Mouse (Mus musculus): ENCODE measurements around the gene Fcer1g. TPM values are rescaled to one million over a fixed set of nuclear protein-coding genes. Genes with fewer than 3 reads are reported as not detected.

Gene Fcer1g
- polyA plus RNA-seq, 1 experiment from 2014 or later: 25.5 TPM

DNA sequence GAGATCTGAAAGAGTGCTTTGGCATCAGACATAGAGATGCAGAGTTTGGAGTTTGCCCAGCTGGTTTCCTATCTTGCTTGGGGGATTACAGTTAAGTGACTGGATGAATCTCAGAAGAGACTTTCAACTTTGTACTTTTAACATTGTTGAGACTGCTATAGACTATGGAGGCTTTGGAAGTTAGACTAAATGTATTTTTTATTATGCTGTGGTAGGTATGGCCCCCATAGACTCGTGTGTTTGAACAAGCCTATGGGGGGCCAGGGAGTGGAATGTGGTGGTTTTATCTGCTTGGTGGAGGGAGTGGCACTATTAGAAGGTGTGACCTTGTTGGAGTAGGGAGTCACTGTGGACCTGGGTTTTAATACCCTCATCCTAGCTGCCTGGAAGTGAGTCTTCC is 34.6 kb downstream of the Fcer1g start:
- Histone ChIP-seq H3K27me3 (replicated peaks; ENCODE audit: control insufficient read depth, insufficient read depth, low read length) (peaks cover 6% of the 10 kb centered on the region; the same call in 1 of the 2 replicates), H3K9me3 (ENCODE audit: control insufficient read depth, low read length) (no peaks in the 10 kb centered on the region), H3K4me3 (ENCODE audit: low read length) (no peak overlapping the region), H3K9ac (ENCODE audit: low read depth, low read length) (no peak overlapping the region), H3K36me3 (ENCODE audit: control insufficient read depth, insufficient read depth, low read length) (no peaks in the 10 kb centered on the region), H3K4me1 (ENCODE audit: control insufficient read depth, insufficient read depth, low read depth, low read length) (peaks cover 8% of the 10 kb centered on the region), H3K27ac (ENCODE audit: low read depth, low read length) (no peak overlapping the region), H3K4me2 (ENCODE audit: low read length) (no peak overlapping the region)
- 57% methylated on average over 1 of the region's 1 CpGs for WGBS
- no peak for ATAC-seq

DNA sequence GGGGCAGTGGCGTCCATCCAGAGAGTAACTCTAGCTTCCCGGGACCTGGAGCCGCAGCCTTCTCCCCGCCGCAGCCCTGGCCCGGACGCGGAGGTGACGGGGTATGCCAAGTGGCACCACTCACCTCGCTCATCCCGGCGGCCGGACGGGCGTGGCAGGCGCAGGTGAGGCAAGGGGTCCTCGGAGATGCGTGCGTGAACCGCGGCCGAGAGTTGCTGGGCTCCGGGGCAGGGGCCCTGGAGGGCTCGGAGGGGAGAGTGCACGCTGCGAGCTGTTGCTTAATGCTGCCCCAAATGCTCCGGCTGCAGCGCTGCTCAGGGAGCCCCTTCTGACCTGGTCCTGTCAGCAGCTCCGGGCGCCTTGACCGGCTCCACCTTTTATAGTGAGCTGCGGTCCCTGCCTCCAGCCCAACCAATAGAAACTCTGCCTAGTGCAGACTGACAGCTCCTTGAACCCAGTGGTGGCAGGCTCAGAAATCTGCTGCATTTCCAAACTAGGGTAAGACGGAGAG is 38.2 kb downstream of the Fcer1g start, which contains the start of gene Pcp4l1:
Gene Pcp4l1, minus strand, starts transcription at position 382 of the 511 bp plus-strand sequence.
- Histone ChIP-seq H3K9ac (ENCODE audit: low read depth, low read length) (peak within 1 kb of the TSS; percentile 66), H3K9me3 (ENCODE audit: control insufficient read depth, low read length) (no peaks in the 10 kb centered on the region), H3K36me3 (ENCODE audit: control insufficient read depth, insufficient read depth, low read length) (no peaks in the 10 kb centered on the region), H3K4me1 (ENCODE audit: control insufficient read depth, insufficient read depth, low read depth, low read length) (peaks cover 18% of the 10 kb centered on the region), H3K27ac (ENCODE audit: low read depth, low read length) (no peak within 1 kb of the TSS; the same call in 1 of the 2 replicates), H3K4me2 (ENCODE audit: low read length) (peak within 1 kb of the TSS; percentile 96), H3K4me3 (ENCODE audit: low read length) (peak within 1 kb of the TSS; percentile 63), H3K27me3 (replicated peaks; ENCODE audit: control insufficient read depth, insufficient read depth, low read length) (peaks cover 6% of the 10 kb centered on the region; the same call in 1 of the 2 replicates)
- ATAC-seq: peak; percentile 89
- under 1% methylated on average over 33 of the region's 33 CpGs for WGBS

DNA sequence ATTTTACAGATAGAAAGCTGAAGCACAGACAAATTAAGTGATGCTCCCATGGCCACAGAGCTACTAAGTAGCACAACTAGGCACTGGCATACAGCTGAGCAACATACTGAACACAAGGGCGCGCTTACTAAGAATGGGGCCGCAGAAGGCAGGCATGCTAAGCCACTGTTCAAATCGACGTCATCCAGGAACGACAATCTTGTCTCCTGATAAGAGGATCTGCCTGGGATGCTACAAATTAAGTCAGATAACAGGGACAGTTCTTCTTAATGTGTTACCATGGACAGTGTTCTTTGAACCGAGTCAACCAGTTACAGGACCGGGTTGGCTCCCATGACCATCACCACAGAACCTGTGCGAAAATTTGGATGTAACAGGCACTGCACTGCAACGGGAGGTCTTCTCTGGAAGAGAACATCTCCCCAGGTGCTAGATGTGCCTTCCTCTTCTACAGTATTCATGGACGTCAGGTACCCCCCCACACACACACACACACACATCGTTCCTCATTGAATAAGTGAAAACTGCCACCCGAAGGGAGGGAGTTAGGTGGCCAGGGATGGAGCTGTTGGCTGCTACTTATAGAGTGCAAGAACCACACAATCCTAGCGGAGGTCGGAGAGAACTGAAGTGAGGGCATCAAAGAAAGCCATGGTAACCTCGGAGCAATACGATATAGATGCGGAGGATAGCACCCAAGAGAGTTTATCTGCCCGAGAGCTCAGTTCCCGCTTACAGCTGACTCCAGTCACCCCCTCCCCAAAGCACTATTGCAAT is 38.9 kb downstream of the Fcer1g start:
- ATAC-seq: no peak
- Histone ChIP-seq H3K4me3 (ENCODE audit: low read length) (peak overlapping the region; percentile 63), H3K27ac (ENCODE audit: low read depth, low read length) (no peak overlapping the region; the same call in 1 of the 2 replicates), H3K27me3 (replicated peaks; ENCODE audit: control insufficient read depth, insufficient read depth, low read length) (peaks cover 6% of the 10 kb centered on the region; the same call in 1 of the 2 replicates), H3K9ac (ENCODE audit: low read depth, low read length) (peak overlapping the region; percentile 66), H3K9me3 (ENCODE audit: control insufficient read depth, low read length) (no peaks in the 10 kb centered on the region), H3K4me2 (ENCODE audit: low read length) (peak overlapping the region; percentile 96), H3K36me3 (ENCODE audit: control insufficient read depth, insufficient read depth, low read length) (no peaks in the 10 kb centered on the region), H3K4me1 (ENCODE audit: control insufficient read depth, insufficient read depth, low read depth, low read length) (peaks cover 18% of the 10 kb centered on the region)
- WGBS: 5% methylated on average over 20 of the region's 20 CpGs

DNA sequence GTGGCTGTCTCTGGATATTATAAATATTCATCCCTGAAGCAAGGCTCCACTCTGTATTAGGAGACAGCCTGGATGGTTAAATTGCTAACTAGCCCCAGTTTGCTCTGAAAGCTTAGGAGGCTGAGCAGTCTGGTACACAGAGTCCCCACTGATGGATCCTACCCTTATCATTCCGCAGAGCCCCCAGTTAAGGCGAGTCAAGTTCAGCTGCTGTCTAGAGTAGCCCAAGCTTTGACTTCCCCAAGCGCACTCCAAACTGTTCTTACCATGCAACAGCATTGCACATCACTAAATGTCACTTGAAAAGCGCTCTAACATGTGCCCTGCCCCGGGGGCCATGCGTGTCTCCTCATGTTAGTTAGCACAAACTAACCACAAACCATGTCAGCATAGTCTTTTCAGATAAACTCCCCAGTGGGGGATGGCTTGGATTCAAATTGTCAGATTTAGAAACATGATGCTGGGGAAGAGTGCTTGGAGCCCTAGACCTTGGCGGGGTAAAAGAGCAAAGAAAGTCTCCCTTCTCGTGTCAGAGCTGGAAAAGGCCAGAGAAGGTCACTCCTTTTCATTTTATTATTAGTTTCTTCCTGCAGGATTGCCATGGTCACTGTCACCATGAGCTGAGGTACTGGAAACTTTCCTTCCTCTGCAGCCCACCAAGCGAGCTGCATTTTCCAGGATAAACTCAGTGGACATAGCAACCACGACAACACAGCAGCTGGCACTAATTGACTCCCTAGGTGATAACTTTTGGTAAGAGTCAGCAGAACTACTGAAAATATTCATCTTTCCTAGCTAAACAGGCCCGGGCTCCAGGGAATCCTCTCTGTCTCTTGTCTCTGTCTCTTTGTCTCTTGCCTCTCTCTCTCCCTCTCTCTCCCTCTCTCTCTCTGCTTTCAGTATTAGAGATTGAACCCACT is 40.0 kb downstream of the Fcer1g start:
- H3K36me3 ChIP-seq (ENCODE audit: control insufficient read depth, insufficient read depth, low read length): no peaks in the 10 kb centered on the region
- ATAC-seq: no peak
- H3K4me2 ChIP-seq (ENCODE audit: low read length): peak overlapping the region; percentile 58; the same call in 1 of the 2 replicates
- peak overlapping the region; percentile 1; the same call in 1 of the 2 replicates for H3K4me3 ChIP-seq (ENCODE audit: low read length)
- H3K4me1 ChIP-seq (ENCODE audit: control insufficient read depth, insufficient read depth, low read depth, low read length): peaks cover 19% of the 10 kb centered on the region
- H3K9ac ChIP-seq (ENCODE audit: low read depth, low read length): no peak overlapping the region
- WGBS: 27% methylated on average over 11 of the region's 11 CpGs
- no peak overlapping the region for H3K27ac ChIP-seq (ENCODE audit: low read depth, low read length)
- H3K9me3 ChIP-seq (ENCODE audit: control insufficient read depth, low read length): no peaks in the 10 kb centered on the region
- peaks cover 6% of the 10 kb centered on the region; the same call in 1 of the 2 replicates for H3K27me3 ChIP-seq (replicated peaks; ENCODE audit: control insufficient read depth, insufficient read depth, low read length)

DNA sequence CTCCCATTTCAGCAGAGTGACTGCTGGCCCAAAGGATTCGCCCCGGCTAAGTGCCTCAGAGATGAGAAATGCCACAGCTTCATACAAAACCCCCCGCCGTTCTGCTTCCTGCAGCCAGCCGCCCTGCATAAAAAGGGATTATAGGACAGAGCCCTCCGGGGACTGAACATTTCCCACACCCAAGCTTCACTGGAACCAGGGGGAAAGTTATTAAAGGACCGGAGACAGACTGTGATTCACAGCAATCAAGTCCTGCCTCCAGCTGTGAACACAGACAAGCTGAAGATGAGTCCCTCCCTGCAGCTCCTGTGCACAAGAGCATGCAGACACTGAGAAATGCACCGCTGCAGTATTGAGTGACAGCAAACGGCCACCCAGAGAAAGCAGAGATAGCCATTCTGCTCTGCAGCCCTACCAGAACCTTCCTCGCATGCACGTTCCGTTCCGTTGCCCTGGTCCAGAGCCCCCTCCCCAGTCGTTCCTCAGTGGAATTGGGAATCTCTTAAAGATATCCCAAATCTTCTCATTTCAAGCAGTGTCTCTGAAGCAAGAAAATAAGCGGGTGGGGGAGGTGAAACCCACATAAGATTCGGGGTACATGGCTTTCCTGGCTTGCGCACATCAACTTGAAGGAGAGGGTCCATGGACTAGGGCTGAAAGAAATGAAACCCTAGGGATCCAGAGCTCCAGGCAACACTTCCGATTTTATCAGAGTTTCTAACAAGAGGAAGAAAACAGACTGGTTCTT is 40.9 kb downstream of the Fcer1g start:
- 3% methylated on average over 18 of the region's 18 CpGs for WGBS
- Histone ChIP-seq H3K9ac (ENCODE audit: low read depth, low read length) (peak overlapping the region; percentile 30; the same call in 1 of the 2 replicates), H3K27ac (ENCODE audit: low read depth, low read length) (peak overlapping the region; percentile 30), H3K27me3 (replicated peaks; ENCODE audit: control insufficient read depth, insufficient read depth, low read length) (peaks cover 6% of the 10 kb centered on the region; the same call in 1 of the 2 replicates), H3K4me2 (ENCODE audit: low read length) (peak overlapping the region; percentile 58), H3K4me1 (ENCODE audit: control insufficient read depth, insufficient read depth, low read depth, low read length) (peaks cover 23% of the 10 kb centered on the region), H3K9me3 (ENCODE audit: control insufficient read depth, low read length) (no peaks in the 10 kb centered on the region), H3K36me3 (ENCODE audit: control insufficient read depth, insufficient read depth, low read length) (no peaks in the 10 kb centered on the region), H3K4me3 (ENCODE audit: low read length) (peak overlapping the region; percentile 32)
- ATAC-seq: peak; percentile 21; the same call in 1 of the 2 replicates

DNA sequence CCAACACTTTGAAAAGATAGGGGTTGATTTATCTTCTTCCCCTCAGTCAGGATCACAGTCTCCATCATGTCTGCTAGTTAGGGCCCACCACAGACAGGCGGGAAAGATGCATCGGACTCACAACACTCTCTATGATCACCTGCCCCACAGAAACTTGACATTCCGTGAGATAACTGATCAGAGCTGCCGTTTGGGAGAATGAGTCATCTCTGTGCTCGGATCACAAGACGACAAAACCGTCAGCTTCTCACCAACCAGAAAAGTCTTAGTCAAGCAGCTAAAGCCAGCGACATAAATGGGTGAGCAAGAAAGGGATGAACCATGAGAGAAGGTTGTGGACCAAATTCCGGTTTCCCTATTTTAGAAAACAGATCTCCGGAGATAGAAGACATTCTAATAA is 41.9 kb downstream of the Fcer1g start:
- WGBS: 55% methylated on average over 10 of the region's 10 CpGs
- ATAC-seq: no peak
- Histone ChIP-seq H3K36me3 (ENCODE audit: control insufficient read depth, insufficient read depth, low read length) (no peaks in the 10 kb centered on the region), H3K4me1 (ENCODE audit: control insufficient read depth, insufficient read depth, low read depth, low read length) (peaks cover 23% of the 10 kb centered on the region), H3K4me3 (ENCODE audit: low read length) (no peak overlapping the region), H3K9ac (ENCODE audit: low read depth, low read length) (no peak overlapping the region), H3K27me3 (replicated peaks; ENCODE audit: control insufficient read depth, insufficient read depth, low read length) (peaks cover 4% of the 10 kb centered on the region; the same call in 1 of the 2 replicates), H3K27ac (ENCODE audit: low read depth, low read length) (no peak overlapping the region), H3K9me3 (ENCODE audit: control insufficient read depth, low read length) (no peaks in the 10 kb centered on the region), H3K4me2 (ENCODE audit: low read length) (no peak overlapping the region)

DNA sequence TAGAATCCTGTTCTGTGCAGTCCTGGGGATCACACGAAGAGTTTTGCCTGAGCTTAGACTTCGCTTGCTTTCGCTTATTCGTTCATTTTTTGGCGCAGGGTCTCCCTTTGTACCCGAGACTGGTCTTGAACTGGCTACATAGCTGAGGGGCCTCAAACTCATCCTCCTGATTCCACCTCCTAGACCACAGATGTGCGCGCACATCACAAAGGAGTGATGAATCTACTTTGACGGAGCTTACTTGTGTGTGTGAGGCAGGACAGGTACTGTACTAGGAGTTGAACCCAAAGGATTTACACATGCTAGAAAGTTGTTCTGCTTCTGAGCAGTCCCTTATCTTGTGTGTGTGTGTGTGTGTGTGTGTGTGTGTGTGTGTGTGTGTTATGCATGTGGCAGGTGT is 43.3 kb downstream of the Fcer1g start:
- WGBS: 94% methylated on average over 9 of the region's 9 CpGs
- Histone ChIP-seq H3K36me3 (ENCODE audit: control insufficient read depth, insufficient read depth, low read length) (no peaks in the 10 kb centered on the region), H3K4me2 (ENCODE audit: low read length) (no peak overlapping the region), H3K9me3 (ENCODE audit: control insufficient read depth, low read length) (no peaks in the 10 kb centered on the region), H3K4me3 (ENCODE audit: low read length) (no peak overlapping the region), H3K4me1 (ENCODE audit: control insufficient read depth, insufficient read depth, low read depth, low read length) (peaks cover 22% of the 10 kb centered on the region), H3K27me3 (replicated peaks; ENCODE audit: control insufficient read depth, insufficient read depth, low read length) (peaks cover 1% of the 10 kb centered on the region; the same call in 1 of the 2 replicates), H3K9ac (ENCODE audit: low read depth, low read length) (no peak overlapping the region), H3K27ac (ENCODE audit: low read depth, low read length) (no peak overlapping the region)
- no peak for ATAC-seq

DNA sequence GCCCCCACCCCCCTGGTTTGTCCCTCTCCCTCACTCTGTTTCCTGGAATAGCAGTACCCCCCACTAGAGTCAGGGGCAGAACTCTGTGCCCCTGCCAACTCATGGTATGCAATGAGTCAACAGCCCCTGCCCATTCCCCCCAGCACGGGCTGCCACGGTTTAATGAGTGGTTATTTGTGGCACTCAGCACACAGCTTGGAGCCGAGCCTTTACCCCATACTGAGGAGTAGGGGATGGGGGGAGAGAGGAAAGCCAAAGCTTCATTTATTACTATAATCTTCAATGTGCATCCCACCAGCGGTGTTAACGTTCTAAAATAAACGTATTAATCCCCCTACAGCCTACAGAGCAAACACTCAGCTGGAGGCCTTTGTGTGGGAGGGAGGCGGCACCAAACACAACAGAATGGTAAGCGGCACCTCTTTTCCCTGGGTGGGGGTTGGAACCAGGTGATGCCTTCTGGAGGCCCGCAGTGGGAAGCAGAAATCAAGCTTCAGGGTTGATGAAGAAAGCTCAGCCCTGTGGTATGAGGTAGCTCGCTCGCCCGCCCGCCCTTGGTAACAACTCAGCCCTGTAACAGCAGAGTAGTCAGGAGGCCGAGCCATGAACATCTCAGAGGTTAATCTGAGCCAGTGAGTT is 44.6 kb downstream of the Fcer1g start:
- no peak overlapping the region for H3K4me2 ChIP-seq (ENCODE audit: low read length)
- peak; percentile 46; the same call in 1 of the 2 replicates for ATAC-seq
- H3K9me3 ChIP-seq (ENCODE audit: control insufficient read depth, low read length): no peaks in the 10 kb centered on the region
- H3K4me3 ChIP-seq (ENCODE audit: low read length): no peak overlapping the region
- H3K9ac ChIP-seq (ENCODE audit: low read depth, low read length): no peak overlapping the region
- H3K27ac ChIP-seq (ENCODE audit: low read depth, low read length): no peak overlapping the region
- H3K36me3 ChIP-seq (ENCODE audit: control insufficient read depth, insufficient read depth, low read length): no peaks in the 10 kb centered on the region
- WGBS: 31% methylated on average over 14 of the region's 14 CpGs
- no peaks in the 10 kb centered on the region for H3K27me3 ChIP-seq (replicated peaks; ENCODE audit: control insufficient read depth, insufficient read depth, low read length)
- peaks cover 14% of the 10 kb centered on the region for H3K4me1 ChIP-seq (ENCODE audit: control insufficient read depth, insufficient read depth, low read depth, low read length)
